Mouse (Mus musculus) embryonic stem cell, embryonic (primary cell): Measurements from ENCODE around the gene Lrrc29.

ENCODE experiments used
- CTCF ChIA-PET, 4 experiments: fragments of 300-600 bp in 2 of 4; fragments of 350-600 bp in 2 of 4; sonication (Branson Sonifier 250); formaldehyde crosslinking; loops; one replicate each; lab custom pipeline; 2022; ENCODE audit warnings: inconsistent platforms in 2 of 4; lab: Charles Lee
- POLR2A ChIA-PET, 4 experiments: fragments of 300-600 bp in 2 of 4; fragments of 350-600 bp in 2 of 4; sonication (Branson Sonifier 250); formaldehyde crosslinking; loops; one replicate each; lab custom pipeline; 2022; ENCODE audit warnings: antibody characterized with exemption in 4 of 4, inconsistent platforms in 1 of 4; lab: Charles Lee

Gene Lrrc29

GRCm38 (mm10) chr8:105307670-105308069 is 18.4 kb downstream of the Lrrc29 start:
- ChIA-PET POLR2A (interaction anchor here in 3 of 4 experiments (0.6 to 1.7 kb wide), 8 partner anchors 9 to 28 kb away, joined by 3 to 5 read pairs (median 4); partner anchors contain the start of genes 4931428F04Rik (in 1 of the 3) and E2f4 (in 1 of the 3)), CTCF (interaction anchor here in 3 of 4 experiments (0.6 to 1.2 kb wide), 3 partner anchors 10 to 17 kb away, joined by 3 to 15 read pairs (median 3); partner anchors contain the start of gene E2f4 (in 1 of the 3))

DNA sequence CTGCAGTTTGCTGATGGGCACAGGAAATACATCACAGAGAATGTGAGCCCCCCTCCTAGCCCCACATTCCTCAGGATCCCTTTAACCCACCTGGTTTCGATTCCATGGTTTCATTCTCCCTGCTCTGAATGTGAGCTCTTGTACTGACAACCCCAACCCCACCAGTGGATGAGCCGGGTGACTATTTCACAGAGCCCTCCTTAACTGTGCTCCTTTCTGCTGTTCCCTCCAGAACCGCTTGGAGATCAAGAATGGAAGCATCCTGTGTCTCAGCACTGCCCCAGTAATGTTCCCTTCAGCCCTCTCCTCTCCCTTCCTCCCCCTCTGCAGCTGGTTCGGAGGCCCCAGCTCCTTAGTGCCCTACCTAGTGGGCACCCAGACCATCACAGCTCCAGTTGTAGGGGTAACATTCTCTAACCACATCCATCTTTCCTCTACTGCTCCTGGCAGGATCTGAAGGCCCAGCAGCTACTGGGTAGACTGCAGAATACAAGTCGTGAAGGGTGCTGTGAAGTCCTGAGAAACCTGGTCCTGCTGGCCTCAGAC is 19.9 kb downstream of the Lrrc29 start:
- CTCF ChIA-PET = interaction anchor here in 2 of 4 experiments (0.9 to 1.5 kb wide), 3 partner anchors 15 to 68 kb away, joined by 3 to 4 read pairs (median 3); no protein-coding TSS in a partner anchor

GRCm38 (mm10) chr8:105305211-105306145 is 20.6 kb downstream of the Lrrc29 start, which contains the start of gene Elmo3:
Gene Elmo3 (plus strand): TSS chr8:105305601.
- POLR2A ChIA-PET = interaction anchor here (0.5 to 3.8 kb wide), 24 partner anchors 8 to 344 kb away, joined by 3 to 14 read pairs (median 4); partner anchors contain the start of genes E2f4 (in 2 of the 4), 4931428F04Rik (in 1 of the 4), Exoc3l (in 1 of the 4) and Fhod1 (in 1 of the 4)
- CTCF ChIA-PET = interaction anchor here in 3 of 4 experiments (0.6 to 1.5 kb wide), 6 partner anchors 15 to 1575 kb away, joined by 3 to 5 read pairs (median 3); no protein-coding TSS in a partner anchor

More for the DNA sequence above, 19.9 kb downstream of the Lrrc29 start:
- POLR2A ChIA-PET = interaction anchor here in 3 of 4 experiments (0.5 to 3.8 kb wide), 12 partner anchors 9 to 213 kb away, joined by 3 to 14 read pairs (median 4); partner anchors contain the start of genes E2f4 (in 2 of the 3), 4931428F04Rik (in 1 of the 3), Fhod1 (in 1 of the 3) and Hsd11b2 (in 1 of the 3)

DNA sequence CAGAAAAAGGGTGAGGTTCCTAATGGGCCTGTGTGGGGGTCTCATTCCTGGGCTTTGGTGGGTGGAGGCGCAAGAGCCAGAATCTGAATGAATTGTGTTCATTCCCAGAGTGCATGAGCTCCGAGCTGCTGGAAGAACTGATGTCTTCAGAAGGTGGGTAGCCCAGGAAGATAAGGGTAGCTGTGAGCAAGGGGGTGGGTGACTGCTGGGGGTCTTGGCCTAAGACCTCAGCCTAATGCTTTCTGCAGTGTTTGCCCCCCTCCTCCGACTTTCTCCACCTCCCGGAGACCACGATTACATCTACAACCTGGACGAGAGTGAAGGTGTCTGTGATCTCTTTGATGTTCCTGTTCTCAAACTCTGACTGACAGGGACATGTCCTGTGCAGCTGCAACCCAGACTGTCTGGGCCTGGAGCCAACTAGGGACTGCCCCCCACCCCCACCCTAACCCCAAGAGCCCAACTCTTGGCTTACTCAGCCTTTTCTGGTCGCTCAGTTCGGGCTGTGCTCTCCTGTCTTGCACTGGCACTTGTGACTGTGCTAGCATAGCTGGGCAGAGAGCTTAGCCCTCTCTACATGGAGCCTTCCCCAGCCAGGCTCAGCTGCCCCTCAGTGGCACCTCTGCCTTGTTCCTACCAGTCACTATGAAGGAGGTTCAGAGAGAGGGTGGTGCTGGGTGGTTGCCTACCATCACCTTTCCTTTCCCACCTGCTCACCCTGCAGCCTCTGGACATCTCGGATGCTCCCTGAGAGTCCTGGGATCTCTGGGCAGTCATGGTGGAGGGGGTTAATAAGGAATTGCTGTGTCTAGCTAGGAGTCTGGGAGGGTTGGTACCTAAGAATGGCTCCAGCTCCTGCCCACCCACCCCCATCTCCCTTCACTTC is 21.5 kb downstream of the Lrrc29 start:
- POLR2A ChIA-PET = interaction anchor here (0.5 to 3.8 kb wide), 25 partner anchors 8 to 345 kb away, joined by 3 to 17 read pairs (median 4); partner anchors contain the start of genes 4931428F04Rik (in 2 of the 4), E2f4 (in 1 of the 4), Exoc3l (in 1 of the 4) and Hsd11b2 (in 1 of the 4)
- CTCF ChIA-PET = interaction anchor here in 2 of 4 experiments (0.6 to 1.5 kb wide), 5 partner anchors 14 to 1576 kb away, joined by 3 to 5 read pairs (median 3); no protein-coding TSS in a partner anchor

DNA sequence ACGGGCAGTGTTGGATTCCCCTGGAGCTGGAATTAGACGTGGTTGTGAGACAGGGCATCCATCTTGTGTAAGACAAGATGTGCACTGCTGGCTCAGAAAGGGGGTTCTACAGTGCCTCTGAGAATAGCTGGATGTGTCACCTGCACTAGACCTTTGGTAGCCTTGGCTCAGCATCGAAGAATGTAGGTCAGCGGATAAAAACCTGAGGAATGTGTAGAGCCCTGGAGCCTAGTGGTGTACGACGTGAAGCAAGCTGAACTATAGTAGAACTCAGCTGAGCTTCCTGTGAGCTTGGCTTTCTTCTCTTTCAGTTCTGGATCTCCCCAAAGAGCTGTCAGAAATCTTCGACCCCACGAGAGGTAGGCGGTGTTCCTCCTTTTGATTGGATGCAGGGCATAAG is 22.2 kb downstream of the Lrrc29 start:
- POLR2A ChIA-PET = interaction anchor here in 3 of 4 experiments (0.5 to 3.8 kb wide), 19 partner anchors 9 to 271 kb away, joined by 3 to 17 read pairs (median 4); partner anchors contain the start of gene 4931428F04Rik (in 2 of the 3)
- CTCF ChIA-PET = interaction anchor here in 2 of 4 experiments (0.6 to 1.0 kb wide), 2 partner anchors 50 to 70 kb away, joined by 3 read pairs; no protein-coding TSS in a partner anchor

DNA sequence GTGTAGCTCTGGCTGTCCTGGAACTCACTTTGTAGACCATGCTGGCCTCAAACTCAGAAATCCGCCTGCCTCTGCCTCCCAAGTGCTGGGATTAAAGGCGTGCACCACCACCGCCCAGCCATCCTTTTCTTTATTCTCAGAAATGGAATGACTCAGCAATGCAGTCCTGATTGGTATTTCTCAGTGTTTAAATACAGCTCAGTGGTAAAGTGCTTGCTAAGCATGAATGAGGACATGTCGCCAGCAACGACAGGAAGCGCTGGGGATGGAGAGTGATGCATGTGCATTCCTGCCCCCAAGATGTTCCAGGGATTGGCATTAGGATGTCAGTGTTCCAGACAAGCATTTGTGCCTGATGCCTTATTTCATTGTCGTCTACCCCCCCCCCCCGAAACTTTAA is 22.7 kb downstream of the Lrrc29 start:
- POLR2A ChIA-PET = interaction anchor here in 2 of 4 experiments (0.7 to 3.8 kb wide), 11 partner anchors 10 to 177 kb away, joined by 3 to 17 read pairs (median 4); partner anchors contain the start of gene 4931428F04Rik (in 2 of the 2)
- CTCF ChIA-PET = interaction anchor here in 3 of 4 experiments (0.6 to 1.0 kb wide), 4 partner anchors 20 to 694 kb away, joined by 3 to 10 read pairs (median 4); no protein-coding TSS in a partner anchor

- CTCF ChIA-PET = interaction anchor here in 2 of 4 experiments (0.7 to 6.3 kb wide), 2 partner anchors 9 to 10 kb away, joined by 4 to 32 read pairs; partner anchors contain the start of gene 4931428F04Rik (in 1 of the 2)
Observed at GRCm38 (mm10) chr8:105299962-105300361, 26.1 kb downstream of the Lrrc29 start.

GRCm38 (mm10) chr8:105298351-105299252 is 27.5 kb downstream of the Lrrc29 start:
- ChIA-PET POLR2A (interaction anchor here in 3 of 4 experiments (0.7 to 3.1 kb wide), 20 partner anchors 8 to 50 kb away, joined by 3 to 24 read pairs (median 6); partner anchors contain the start of genes 4931428F04Rik (in 3 of the 3), Lrrc29 (in 2 of the 3), Tmem208 (in 2 of the 3) and B3gnt9 (in 1 of the 3)), CTCF (interaction anchor here in 3 of 4 experiments (0.6 to 6.3 kb wide), 10 partner anchors 8 to 721 kb away, joined by 3 to 32 read pairs (median 4); partner anchors contain the start of genes 4931428F04Rik (in 1 of the 3) and Tppp3 (in 1 of the 3))

More at GRCm38 (mm10) chr8:105299962-105300361, 26.1 kb downstream of the Lrrc29 start:
- POLR2A ChIA-PET = interaction anchor here in 1 of 4 experiments (2.5 kb wide), 1 partner anchor 11 kb away, joined by 5 read pairs; the partner anchor contains the start of gene 4931428F04Rik

DNA sequence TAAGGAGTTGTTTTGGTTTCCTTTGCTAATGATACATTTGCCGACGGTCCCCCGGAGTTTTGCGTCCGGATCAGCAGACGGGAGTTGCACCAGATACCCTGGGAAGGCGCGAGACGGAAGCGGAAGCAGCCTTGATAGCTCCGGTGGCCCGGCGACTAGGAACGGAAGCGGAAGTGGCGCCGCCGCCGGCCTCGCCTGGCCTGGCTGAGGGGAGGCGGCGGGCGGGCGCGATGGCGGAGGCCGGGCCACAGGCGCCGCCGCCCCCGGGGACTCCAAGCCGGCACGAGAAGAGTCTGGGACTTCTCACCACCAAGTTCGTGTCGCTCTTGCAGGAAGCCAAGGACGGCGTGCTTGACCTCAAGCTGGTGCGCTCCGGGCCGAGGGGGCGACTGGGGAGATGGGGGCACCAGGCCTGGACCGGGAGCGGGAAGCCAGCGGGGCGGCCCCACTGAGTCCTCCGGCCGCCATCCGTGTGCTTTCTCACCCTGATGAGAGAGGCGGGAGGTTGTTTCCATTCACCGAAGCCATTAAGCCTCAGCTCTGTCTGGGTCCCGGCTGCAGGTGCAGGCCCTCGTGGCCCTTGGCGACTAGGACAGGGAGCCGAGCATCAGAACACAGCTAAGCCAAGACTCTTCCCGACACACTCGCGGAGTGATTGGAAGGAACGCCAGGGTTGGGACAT is 28.4 kb downstream of the Lrrc29 start, which contains the start of gene E2f4:
E2f4 (plus strand) TSS at position 153 of the 682 bp plus-strand sequence.
- CTCF ChIA-PET = interaction anchor here in 3 of 4 experiments (0.8 to 6.3 kb wide), 13 partner anchors 8 to 185 kb away, joined by 3 to 32 read pairs (median 4); partner anchors contain the start of genes 4931428F04Rik (in 2 of the 3) and Tppp3 (in 1 of the 3)
- POLR2A ChIA-PET = interaction anchor here (0.6 to 3.1 kb wide), 41 partner anchors 8 to 223 kb away, joined by 3 to 24 read pairs (median 4); partner anchors contain the start of genes 4931428F04Rik (in 3 of the 4), B3gnt9 (in 2 of the 4), D230025D16Rik (in 2 of the 4) and Lrrc29 (in 2 of the 4)

DNA sequence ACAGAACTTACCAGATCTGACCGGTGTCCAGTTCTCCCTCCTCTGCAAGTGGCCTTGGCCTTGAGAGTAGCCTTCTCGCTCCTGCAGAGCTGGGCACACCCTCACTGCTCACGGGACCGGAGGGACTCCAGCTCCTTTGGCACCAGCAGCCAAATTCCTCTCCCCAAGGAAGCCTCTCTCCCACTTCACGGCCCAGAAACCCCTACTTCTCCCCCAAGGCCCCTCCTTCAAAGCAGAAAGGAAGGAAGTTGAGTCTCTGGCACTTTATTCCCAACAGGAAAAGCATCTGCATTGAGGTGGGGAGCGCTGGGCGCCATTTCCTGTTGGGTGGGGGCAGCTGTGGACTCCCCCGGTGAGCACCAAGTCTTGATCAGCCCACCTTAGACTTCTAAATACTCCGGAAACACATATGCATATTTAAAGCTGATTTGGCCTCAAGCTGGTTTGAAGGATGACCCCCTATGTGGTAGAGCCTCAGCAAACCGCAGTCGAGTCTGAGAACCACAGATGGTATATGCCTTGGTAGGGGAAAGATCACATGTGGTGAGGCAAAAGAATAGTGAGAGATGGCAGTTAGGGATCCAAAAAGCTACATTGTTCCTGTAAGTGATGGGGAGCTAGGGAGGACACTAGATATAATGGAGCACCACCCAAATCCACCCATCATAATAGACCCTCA is 30.0 kb downstream of the Lrrc29 start, which contains the start of gene Exoc3l:
Exoc3l (minus strand) TSS at position 207 of the 679 bp plus-strand sequence.
- CTCF ChIA-PET = interaction anchor here in 2 of 4 experiments (1.0 to 3.0 kb wide), 4 partner anchors 29 to 78 kb away, joined by 3 to 8 read pairs (median 4); no protein-coding TSS in a partner anchor
- POLR2A ChIA-PET = interaction anchor here in 3 of 4 experiments (0.6 to 3.1 kb wide), 26 partner anchors 9 to 501 kb away, joined by 3 to 15 read pairs (median 4); partner anchors contain the start of genes Elmo3 (in 3 of the 3), B3gnt9 (in 2 of the 3), D230025D16Rik (in 1 of the 3) and Lrrc29 (in 1 of the 3)

DNA sequence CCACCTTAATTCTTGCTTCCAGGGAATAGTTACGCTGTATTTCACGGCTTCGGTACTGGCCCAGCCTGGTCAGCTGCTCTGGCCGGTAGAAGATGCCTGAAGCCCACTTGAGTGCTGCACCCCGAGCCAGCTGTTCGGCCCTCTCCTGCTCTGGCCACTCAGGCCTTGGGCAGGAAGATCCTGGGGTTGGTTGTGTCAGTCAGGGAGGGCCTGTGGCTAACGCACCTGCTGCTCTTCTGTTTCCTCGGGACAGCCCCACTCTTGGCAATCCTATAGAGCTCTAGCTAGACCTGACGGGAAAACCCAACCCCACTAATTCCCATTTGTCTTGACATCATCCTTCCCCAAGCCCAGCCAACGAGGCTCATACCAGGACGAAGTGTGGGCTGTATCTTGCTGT is 30.8 kb downstream of the Lrrc29 start:
- CTCF ChIA-PET = interaction anchor here in 1 of 4 experiments (1.0 to 1.2 kb wide), 2 partner anchors 9 to 77 kb away, joined by 3 to 5 read pairs; no protein-coding TSS in a partner anchor

GRCm38 (mm10) chr8:105294776-105295175 is 31.3 kb downstream of the Lrrc29 start:
- CTCF ChIA-PET = interaction anchor here in 1 of 4 experiments (1.2 kb wide), 1 partner anchor 8 kb away, joined by 3 read pairs; no protein-coding TSS in a partner anchor
- POLR2A ChIA-PET = interaction anchor here in 2 of 4 experiments (0.7 to 1.6 kb wide), 6 partner anchors 9 to 54 kb away, joined by 3 to 5 read pairs (median 3); partner anchors contain the start of gene Slc9a5 (in 1 of the 2)

More for the DNA sequence above, 30.8 kb downstream of the Lrrc29 start:
- POLR2A ChIA-PET = interaction anchor here in 2 of 4 experiments (0.7 to 3.1 kb wide), 16 partner anchors 9 to 61 kb away, joined by 3 to 15 read pairs (median 4); partner anchors contain the start of genes B3gnt9 (in 1 of the 2), Elmo3 (in 1 of the 2) and Slc9a5 (in 1 of the 2)
